Mouse (Mus musculus): ENCODE data around the gene Fam155a.

Gene Fam155a

DNA sequence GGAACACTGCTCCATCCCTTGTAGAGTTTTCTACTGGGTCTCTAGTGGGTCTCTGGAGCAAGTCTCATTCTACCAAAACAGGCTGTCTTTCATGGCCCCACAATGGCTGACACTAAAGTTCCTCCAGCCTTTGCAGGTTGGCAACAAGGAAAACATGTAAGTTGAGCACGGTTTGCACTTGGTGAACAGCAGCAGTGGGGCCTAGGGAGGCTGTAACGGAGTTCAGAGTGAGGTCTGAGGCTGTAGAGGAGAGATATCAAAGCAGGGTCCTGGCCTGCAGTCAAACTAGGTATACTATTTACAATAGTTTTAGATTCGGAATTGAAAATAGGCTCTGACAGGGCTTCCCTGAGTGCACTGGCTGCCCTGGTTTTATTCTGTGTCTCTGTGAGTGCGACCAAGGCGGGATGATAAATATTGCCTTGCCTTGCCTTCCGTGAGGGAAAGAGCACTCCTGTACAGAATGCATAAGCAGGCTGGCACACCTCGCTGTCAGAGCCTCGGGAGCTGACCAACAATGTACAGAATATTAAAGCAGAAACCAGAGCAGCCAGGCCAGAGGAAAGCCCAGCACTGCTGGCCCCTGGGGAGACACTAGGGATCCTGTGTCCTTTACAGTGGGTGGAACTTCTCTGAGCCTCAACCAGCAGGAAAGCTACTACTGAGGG lies 277.3 kb downstream of the Fam155a start:
- DNase-seq (ENCODE audit: low spot score): no peak

- no peak for DNase-seq (ENCODE audit: low spot score)
Measured at GRCm38 (mm10) chr8:9482565-9482964, 288.4 kb downstream of the Fam155a start.

DNA sequence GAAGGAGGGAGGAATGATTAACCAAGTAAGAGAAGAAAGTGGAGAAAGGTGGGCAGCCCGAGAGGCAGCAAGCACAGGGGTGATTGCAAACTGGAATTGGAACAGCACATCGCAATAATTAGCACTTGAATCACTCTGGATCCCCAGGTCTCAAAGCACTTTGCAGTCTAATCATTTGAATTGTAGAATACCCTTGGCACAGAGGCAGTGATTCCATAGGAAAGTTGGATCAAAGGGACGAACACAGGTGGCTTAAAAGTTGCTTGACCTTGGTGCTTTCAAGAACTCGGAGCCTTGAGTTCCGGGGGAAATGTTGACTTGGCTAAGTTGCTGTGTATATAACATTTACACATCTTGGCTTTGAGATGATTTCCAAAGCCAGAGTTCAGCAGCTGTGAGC lies 299.7 kb downstream of the Fam155a start:
- DNase-seq (ENCODE audit: low spot score): no peak

GRCm38 (mm10) chr8:9470114-9470513 lies 300.8 kb downstream of the Fam155a start:
- DNase-seq (ENCODE audit: low spot score): no peak

- no peak for DNase-seq (ENCODE audit: low spot score)
Measured at GRCm38 (mm10) chr8:9461111-9461510, 309.9 kb downstream of the Fam155a start.

DNA sequence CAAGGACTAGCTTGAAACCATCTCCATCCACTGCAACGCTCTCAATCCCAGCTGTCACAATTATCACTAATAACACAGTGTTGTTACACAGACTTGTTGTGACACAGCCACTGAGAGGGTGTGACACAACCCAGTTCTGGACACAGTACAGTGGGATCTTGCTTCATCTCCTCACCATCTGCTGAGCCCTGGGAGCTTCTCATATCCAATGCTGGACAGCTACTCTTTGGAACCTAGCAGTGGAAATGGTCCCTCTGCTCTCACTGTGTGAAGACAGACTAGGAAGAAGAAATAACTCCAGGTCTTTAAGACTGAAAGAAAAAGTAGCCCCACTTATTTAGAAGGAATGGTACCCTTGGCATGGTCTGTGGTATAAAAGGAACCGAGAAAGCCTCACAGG lies 310.3 kb downstream of the Fam155a start:
- DNase-seq (ENCODE audit: low spot score): no peak

DNA sequence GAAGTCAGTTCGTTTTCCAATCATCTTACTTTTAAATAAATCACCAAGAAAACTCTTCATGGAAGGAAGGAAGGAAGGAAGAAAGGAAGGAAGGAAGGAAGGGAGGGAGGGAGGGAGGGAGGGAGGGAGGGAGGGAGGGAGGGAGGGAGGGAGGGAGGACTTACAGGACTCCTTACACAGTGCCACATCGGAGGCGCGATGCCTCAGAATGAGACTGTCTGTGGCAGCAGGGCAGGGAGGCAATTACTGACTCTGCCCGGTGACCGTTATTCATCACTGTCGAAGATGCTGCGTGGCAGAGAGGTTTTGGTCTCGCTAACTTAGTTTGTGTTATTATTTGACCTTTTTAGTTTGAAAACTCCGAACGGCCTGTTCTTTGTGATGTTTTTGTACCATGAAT lies 312.3 kb downstream of the Fam155a start:
- no peak for DNase-seq (ENCODE audit: low spot score)

- DNase-seq (ENCODE audit: low spot score): no peak
Measured at GRCm38 (mm10) chr8:9455138-9455537, 315.8 kb downstream of the Fam155a start.

DNA sequence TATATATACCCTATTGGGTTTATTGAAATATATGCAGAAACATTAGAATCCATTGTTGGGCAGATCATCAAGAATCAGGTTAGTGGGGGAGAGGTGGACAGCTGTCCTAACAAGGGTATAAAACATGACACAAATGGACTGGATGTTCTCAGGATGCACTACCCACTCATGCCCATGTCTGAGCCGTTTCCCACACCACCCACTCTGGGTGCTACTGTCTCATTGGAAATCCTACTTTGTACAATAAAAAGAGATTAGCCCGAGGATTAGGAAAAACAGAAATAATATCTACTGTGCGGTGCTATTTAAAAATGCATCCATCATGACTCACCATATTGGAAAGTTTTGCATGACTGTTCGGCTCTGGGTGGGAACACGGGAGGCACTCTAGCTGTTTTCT lies 317.2 kb downstream of the Fam155a start:
- DNase-seq (ENCODE audit: low spot score): no peak

GRCm38 (mm10) chr8:9451543-9451942 lies 319.4 kb downstream of the Fam155a start:
- no peak for DNase-seq (ENCODE audit: low spot score)

- DNase-seq (ENCODE audit: low spot score): no peak
Measured at GRCm38 (mm10) chr8:9448613-9449012, 322.3 kb downstream of the Fam155a start.

DNA sequence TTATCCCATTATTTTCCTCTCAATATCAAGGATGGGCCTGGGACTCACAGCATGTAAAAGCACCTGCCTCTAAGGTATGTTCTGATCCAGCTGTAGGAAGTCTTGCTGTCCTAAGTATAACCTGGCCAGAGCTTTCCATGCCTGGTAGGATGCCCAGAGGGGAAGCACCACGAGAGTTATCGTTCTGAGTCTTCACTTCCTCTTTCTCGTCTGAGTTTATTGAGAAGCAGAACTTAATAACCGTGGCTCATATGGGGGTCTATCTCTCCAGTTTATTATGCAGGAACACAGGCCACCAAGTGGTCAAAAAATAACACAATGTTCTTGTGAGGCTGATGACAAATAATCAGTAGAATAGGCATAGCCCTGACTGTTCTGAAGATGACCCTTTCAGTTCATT lies 333.1 kb downstream of the Fam155a start:
- no peak for DNase-seq (ENCODE audit: low spot score)

GRCm38 (mm10) chr8:9435501-9435900 lies 335.5 kb downstream of the Fam155a start:
- no peak for DNase-seq (ENCODE audit: low spot score)

GRCm38 (mm10) chr8:9432635-9433372 lies 338.2 kb downstream of the Fam155a start:
- no peak for DNase-seq (ENCODE audit: low spot score)

DNA sequence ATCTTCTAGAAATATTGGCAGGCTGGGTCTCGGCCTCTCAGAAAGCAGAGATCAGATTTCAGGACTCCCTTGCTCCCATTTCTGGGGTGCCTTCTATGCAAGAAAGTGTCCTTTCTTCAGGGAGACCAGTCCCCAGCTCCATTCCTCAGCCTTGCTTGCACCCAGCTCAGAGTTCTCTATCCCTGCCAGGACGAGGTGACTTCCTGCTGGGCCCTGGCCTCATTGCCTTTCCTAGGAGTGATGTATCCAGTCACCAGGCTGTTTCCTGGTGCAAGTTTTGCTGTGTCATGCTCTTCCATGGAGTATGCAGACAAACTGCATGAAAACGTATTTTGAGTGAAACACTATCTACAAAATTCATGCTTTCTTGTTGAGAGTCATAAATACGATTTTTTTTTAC lies 342.1 kb downstream of the Fam155a start:
- DNase-seq (ENCODE audit: low spot score): no peak

DNA sequence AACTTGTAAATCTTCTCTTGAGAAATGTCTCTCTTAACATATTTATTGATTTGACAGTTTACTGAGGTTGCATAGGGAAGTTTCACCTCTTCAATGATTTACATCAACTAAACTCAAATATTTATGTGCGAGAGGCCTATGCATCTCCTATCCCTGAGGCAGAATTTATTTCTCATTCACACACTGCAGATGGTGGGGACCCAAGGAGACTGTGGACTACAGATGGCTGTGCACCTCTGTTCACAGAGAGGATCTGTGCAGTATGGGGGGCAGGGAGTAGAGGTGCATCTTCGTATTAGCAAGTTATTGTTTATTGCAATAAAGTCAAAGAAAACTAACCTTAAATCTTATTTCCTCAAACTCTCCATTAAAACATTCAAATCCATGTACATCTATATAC lies 346.9 kb downstream of the Fam155a start:
- DNase-seq (ENCODE audit: low spot score): no peak

DNA sequence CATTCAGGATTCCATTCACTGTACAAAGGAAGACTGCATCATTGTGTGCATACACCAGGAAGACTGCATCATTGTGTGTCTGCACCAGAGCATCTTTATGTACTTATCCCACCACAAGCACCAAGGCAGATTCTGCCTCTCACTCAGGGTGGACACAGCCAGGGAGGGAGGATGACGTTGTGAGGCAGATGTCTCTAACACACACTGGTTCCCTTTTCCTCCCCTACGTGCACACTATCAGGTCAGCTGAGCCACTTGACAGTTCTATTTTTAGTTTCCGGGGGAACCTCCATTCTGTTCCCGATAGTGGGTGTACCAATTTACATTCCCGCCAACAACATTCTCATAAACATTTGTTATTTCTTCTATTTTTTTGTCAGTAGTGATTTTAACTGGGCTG lies 347.4 kb downstream of the Fam155a start:
- no peak for DNase-seq (ENCODE audit: low spot score)

DNA sequence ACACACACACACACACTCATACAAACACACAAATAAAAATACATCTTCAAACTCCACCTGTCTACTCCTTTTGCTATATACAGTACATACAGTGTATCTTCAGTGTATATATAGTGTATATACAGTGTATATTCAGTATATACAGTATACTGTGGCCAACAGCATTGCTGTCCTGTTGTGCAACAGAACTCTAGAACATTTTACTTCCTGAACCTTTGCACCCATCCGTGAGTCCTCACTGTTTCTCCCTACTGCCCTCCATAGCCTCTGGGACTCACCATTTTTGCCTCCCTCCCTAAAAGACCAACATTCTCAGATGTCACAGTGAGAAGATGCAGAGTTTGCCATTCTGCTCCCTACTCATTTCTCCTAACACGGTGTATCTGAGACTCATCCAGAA lies 347.8 kb downstream of the Fam155a start:
- DNase-seq (ENCODE audit: low spot score): no peak

DNA sequence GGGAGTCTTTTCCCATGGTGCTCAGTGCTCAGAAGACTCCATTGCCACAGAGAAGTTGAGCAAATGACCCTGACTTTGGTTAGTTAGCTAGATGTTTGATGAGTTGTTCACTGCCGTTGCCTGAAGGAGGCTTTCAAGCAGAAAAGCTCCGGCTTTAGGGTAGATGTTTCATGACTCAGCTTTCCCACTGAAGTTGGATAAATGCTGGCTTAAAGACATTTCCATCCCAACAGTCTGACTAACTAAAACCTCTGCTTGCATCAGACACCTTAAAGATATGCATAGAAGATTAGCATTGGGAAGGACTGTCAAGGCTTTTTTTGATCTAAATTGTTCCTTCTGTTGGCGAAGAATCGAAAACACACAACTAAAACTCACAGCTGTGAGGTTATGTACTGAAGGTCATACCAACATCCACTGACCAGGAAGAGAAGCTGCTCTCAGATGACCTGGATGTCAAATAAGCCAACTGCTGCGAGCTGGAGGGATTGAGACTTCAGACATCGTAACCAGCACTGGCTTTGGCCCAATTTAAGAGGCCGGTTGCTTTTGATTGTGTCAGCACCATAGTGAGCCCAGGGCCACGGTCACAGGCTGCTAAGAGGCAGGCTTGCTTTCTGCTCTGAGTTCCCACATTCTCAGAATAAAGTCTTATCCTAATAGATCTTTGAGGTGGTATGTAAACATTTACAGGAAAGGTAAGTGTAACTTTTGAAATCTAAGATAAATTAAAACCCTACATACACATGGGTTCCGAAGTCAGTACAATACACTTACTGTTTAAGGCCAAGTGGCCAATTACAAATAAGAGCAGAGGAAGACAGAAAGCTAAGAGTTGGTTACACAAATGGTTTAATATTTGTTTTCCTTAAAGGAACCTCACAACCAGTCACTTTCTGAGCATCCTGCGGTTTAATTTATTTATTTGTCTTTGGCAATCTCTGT lies 351.8 kb downstream of the Fam155a start:
- no peak for DNase-seq (ENCODE audit: low spot score)

DNA sequence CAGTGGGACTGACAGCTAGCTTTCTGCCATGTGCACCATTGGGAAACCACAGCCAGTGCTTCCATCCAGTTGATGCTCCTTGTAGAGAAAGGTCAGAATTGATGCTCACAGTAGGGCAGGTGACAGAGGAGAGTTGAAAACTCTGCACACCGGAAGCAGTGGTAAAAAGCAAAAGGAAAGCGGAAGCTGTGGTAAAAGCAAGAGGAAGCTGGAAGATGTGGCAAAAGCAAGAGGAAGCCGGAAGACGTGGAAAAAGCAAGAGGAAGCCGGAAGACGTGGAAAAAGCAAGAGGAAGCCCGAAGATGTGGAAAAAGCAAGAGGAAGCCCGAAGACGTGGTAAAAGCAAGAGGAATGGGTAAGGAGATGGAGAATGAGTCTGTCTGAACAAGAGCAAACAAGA lies 354.8 kb downstream of the Fam155a start:
- no peak for DNase-seq (ENCODE audit: low spot score)

DNA sequence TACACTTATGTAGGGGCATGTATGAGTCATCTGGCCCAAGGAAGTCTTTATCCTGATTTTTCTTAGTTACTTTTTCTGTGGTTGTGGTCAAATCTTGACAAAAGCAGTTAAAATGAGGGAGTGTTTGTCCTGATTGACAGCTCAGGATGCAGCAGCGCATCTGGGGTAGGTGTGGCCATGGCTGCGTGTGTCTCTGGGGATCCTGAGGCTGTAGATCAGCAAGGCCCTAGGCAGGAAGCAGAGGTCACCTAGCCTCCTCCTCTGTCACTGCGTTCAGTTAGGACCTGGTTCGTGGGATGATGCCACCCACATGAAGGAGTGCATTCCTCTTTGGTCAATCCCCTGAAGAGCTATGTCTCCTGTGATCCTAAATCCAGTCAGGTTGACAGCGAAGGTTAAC lies 362.5 kb downstream of the Fam155a start:
- no peak for DNase-seq (ENCODE audit: low spot score)

DNA sequence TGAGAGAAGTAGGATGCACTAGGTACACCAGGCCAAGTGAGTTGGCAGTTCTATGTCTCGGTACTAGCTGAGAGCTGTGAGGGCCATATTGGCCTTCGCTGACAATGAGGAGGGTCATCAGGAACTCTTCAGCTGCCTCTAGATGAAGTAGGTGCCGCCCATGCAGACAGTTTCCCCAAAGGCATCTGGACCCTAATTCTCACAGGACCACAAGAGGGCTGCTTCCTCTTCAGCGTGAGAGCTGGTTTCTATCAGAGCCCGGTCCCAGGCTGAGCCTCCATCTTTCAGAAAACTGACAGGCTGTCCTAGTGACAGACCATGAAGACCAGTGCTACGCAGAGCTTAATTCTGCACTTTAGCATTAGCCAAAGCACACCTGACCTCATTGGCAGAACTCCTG lies 364.8 kb downstream of the Fam155a start:
- DNase-seq (ENCODE audit: low spot score): no peak

DNA sequence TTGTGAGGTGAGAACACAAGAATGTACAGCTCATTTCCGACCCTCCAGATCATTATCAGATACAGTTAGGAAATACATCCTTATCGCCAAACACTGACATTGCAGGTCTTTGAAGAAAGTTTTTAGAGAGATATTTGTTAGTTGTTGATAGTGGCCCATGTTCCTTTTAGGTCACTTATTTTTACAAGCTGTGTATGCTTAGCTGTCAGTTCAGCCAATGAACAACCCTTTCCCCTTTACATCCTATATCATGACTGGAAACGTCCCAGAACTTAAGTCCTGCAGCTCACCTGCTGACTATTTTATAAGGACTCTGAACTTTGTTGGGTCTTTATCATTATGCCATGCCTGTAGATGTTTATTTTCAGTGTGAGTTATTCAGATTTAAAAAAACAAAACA lies 366.3 kb downstream of the Fam155a start:
- no peak for DNase-seq (ENCODE audit: low spot score)
